Mouse (Mus musculus) mesoderm, embryonic 11.5 days (tissue): Measurements from ENCODE around the gene Pnpla7.

Experiments used
- DNase-seq: peaks from one replicate; pipeline ENCODE4 v3.0.0-alpha.2; 2012; ENCODE audit warnings: low read depth, low spot score

Pnpla7 gene

DNA sequence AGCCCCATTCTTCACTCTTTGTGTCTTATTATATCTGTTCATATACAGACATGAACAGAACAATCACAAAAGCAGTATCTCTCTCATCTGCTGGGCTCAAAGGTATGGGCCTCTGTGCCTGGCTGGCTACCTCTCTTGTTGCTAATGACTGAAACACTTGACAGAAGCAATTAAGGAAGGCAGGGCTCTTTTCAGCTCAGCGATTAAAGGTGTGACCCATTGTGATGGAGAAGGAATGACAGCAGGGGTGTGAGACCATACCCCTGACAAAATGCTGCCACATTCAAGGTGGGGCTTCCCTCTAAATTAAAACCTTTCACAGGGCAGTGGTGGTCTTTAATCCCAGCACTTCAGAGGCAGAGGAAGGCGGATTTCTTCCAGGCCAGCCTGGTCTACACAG is 11.9 kb downstream of the Pnpla7 start:
- no peak for DNase-seq

DNA sequence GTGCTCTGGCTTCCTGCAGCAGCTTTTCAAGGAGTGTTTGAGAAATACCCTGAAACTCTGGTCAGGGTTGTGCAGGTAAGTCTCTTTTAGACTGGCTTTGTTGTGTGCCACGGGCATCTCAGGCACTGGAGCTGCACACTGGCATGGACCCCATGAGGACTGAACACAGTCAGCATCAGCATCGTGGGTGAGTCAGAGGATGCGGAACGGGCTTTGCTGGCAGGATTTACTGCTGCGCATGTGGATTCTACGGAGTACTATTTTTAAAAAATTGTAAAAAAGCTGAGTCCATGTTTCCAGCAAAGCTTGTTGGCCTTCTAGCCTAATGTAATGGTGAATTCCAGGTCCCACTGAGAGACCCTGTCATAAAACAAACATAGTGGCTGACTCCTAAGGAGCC is 19.5 kb downstream of the Pnpla7 start:
- no peak for DNase-seq

DNA sequence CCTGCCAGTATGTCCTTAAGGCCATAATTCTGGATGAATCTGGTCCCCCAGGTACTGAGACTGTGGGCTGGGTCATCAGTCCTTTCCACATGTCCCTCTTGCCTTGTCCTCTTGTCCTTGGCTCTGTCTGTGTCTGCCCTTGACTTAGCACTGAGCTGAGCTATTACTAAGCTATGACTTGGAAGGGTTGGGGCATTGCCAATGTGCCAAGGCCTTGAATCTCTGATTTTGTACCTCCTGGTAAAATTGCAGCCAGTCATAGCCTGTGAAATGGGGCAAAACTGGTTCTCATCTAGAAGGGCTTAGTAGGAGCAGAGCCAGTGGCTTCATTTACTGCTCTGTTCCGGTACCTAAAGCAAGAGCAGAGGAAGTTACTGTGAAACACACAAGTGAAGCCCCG is 20.6 kb downstream of the Pnpla7 start:
- DNase-seq, result no peak

DNA sequence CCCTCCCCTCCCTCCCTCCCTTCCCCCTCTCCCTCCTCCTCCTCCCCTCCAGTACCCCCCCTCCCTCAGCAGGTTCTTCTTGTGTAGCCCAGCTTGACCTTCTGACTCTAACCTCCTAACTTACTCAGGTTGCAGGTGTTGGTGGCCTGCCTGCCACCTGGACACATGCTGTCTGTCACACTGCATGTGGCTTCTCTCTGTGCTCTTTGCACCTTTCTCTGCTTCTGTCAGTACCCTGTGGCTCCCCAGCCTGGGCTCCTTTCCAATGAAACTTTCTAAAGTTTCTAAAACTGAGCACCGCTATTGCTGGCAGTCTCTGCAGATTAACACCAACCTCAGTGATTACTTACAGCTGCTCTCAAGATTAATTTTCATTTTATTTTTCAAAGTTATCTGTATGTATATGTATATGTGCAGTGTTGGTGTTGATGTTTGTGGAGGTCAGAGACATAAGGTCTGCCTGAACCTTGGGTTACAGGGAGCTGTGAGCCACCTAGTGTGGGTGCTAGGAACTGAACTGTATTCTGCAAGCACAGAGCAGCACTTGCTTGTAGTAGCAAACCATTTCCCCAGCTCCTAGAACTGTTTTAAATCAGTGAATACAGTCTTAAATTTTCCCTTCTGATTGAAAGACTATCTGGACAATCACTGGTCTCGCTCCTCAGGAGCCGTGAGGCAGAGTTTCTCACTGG is 24.9 kb downstream of the Pnpla7 start:
- DNase-seq, result peak; percentile 30

DNA sequence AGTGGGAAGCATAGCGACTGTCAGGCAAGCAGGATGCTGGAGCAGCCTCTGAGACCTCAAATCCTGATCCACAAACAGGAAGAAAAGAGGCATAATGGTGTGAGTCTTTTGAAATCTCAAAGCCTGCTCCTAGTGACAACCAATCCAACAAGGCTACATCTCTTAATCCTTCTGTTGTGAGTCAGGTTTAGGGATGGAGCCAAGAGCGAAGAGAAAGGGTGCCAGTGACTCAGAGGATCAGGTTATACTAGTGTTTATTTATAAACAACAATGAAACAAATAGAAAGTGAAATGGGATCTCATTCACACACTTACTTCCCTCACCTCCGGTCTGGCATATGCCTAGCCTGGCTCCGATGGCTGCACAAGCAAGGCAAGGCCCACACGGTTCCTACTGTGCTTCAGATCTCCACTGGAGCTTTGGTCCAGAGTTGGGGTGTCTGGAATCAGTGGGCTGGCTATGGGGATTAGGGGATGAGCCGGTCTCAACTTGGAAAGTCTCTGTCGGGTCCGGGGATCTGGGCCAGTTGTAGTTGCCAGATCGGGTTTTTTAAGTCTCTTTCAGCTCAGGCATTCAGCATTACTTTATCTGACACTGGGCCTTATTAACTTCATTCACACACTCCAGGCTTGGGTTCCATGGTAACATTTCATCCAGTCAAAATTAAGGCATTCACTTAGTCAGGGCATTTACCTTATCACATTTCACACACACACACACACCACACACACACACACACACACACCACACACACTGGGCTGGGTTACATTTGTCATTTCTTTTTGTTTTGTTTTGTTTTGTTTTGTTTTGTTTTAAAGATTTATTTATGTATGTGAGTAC is 28.3 kb downstream of the Pnpla7 start:
- DNase-seq, result no peak

DNA sequence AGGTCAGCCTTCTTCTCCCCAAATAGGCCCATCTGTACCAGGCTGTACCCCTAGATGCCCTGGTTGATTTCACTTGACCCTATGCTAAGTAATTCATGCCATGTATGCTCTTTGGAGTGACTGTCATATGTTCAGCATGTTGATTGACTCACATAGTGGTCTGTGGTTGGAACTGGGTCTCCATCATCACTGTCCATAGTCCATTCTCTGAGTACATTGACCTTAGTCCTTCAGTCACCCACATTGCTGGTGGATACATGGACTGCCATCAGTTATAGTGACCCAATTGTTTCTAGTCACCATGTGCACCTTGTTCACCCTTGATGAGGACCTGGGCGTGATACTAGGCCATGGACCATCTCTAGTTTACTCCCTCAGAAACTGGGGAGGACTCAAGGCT is 30.9 kb downstream of the Pnpla7 start:
- DNase-seq, result no peak

DNA sequence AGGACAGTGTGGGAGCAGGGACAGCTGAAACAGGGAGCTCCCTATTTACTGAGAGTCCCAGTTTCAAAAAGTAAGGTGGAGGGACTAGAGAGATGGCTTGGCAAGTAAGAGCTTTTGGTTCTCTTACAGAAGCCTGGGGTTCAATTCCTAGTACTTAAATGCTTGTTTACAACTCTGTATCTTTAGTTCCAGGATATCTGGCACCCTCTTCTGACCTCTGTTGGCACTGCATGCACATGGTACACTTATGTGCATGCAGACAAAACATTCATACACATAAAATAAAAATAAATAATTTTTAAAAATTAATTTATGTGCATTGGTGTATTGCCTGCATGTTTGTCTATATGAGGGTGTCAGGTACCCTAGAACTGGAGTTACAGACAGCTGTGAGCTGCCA is 32.4 kb downstream of the Pnpla7 start:
- DNase-seq, result no peak

DNA sequence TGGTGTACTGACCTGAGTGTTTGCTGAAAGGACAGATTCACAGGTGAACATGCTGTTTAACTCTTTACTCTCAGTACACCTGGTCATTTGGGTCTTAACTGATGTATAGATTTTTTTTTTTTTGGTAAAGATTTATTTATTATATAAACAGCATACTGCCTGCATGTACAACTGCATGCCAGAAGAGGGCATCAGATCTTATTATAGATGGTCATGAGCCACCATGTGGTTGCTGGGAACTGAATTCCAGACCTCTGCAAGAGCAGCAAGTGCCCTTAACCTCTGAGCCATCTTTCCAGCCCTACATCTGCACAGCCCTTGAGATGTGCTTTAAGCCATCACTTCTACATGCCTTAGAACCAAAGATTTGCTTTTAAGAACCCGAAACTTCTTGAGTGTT is 46.8 kb downstream of the Pnpla7 start:
- no peak for DNase-seq

DNA sequence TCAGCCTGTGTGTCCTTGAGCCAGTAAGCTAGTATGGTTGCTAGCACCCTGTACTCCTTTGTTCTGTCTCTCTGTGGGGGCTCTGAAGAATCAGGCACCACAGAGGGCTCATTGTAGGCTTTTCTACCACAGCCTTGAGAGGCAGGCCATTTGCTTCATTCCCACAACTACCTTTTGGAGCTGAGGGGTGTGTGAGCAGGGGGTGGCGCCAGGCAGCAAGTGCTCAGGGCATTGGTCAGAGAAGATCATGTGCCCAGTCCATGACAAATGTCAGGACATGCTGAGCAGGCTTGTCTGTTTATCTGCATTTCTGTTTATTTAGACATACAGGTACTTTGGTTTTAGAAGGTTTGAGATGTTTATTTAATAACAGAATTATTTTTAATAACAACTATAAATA is 49.3 kb downstream of the Pnpla7 start:
- DNase-seq, result peak; percentile 11

DNA sequence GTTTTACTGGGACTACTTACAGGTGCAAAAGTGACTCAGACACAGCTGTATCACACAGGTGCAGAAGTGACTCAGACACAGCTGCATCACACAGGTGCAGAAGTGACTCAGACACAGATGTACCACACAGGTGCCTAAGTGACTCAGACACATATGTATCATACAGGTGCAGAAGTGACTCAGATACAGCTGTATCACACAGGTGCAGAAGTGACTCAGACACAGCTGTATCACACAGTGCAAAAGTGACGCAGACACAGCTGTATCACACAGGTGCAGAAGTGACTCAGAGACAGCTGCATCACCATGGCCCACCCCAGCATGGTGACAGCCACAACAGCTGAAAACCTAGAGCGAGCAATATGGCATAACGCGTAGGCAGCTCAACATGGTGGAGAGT is 59.2 kb downstream of the Pnpla7 start:
- no peak for DNase-seq

DNA sequence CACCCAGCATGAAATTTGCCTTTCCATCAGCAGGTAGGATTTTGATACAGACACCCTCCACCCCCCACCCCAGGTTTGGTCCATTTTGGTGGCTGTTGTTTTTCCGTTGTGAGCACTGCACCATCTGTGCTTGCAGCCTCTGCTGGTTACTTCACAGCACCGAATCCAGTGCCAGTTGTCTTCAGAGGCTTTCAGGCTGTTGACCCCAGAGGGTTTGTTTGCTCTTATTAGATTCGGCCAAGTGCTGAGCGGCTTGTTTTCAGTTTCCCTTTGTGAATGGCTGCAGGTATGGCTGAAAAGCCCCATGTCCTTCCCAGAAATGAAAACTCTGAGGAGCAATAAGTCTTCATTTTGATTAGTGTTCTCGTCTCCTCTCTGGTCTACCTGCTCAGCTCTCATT is 64.3 kb downstream of the Pnpla7 start:
- DNase-seq, result no peak

DNA sequence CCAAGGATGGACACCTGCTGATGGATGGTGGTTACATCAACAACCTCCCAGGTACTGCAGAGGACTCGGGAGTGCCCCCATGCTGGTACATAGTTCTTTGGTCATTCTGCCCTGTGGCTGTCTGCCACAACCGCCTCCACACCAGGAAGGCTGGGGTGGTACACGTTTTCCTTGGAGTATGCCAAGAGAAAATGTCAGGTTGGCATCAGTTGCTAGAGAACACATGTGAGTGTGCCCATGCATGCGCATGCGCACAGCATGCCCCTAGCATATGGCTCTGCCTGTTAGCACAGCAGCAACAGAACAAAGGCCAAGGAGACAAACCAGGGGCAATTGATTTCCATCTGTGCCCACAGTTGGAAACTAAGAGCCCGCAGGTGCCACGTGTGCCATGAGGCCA is 75.1 kb downstream of the Pnpla7 start:
- no peak for DNase-seq

DNA sequence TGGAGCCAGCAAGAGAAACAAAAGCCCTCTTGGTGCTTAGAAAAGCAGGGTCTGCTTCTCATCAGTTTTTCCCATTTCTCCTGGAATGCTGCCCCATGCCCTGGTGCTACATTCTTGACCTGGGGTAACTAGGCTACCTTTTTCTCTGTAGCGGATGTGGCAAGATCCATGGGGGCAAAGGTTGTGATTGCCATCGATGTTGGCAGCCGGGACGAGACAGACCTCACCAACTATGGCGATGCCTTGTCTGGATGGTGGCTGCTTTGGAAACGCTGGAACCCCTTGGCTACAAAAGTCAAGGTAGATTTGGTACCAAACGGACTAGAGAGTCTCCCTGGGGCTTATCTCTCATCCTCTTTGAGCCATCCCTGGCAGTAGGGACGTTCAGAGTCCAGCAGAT is 75.6 kb downstream of the Pnpla7 start:
- DNase-seq, result no peak

DNA sequence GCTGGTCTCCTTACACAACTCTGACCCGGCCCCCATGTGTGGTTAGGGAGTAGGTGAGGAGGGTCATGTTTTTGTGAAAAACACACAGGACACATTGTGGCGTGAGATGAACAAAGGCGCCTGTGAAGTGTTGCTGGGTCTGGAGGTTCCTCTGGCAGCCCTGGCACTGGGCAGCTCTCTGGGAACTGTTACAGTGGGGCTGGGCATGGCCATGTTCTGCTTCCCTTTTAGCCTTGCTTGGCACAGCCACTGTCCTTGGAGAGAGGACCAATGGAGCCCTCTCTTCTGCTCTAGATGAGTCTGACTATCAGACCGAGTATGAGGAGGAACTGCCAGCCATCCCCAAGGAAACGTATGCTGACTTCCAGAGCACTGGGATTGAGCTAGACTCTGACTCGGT is 77.3 kb downstream of the Pnpla7 start:
- DNase-seq, result no peak

DNA sequence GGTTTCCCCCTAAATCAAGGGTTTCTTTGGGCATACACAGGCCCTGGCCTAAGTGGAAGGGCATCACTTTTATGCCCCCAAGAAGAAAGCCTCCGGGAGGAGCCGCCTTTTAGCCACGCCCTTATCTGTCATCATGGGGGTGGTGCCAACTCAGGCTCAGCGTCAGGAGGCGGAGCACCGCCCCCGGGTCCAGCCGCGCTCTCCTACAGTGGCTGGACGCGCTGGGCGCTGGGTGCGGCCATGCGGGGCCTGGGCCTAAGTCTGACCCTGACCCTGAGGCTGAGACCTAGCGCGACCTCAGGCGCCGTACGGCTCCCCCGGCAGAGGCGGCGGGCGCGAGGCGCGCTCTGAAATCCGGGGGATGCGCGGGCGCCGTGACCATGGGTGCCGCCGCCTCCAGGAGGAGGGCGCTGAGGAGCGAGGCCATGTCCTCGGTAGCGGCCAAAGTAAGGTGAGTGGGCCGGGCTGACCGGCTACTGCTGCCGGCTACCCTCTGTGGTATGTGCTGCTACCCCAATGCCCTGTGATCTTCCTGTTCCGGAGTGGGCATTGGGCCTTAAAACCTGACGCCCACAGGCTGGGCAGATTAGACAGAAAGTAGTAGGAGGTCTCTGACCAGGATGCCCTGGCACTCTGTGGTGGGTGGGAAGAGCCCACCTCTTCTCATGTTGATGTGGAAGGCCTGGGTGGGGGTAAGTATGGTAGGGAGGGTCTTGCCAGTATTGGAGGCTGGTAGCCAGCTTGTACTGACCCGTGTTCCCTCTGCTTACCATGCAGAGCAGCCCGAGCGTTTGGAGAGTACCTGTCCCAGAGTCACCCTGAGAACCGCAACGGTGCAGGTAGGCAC is 78.6 kb downstream of the Pnpla7 start, which contains the start of gene Nsmf:
Gene Nsmf, plus strand, starts transcription at position 135 of the 847 bp plus-strand sequence.
- DNase-seq, result peak; percentile 86

DNA sequence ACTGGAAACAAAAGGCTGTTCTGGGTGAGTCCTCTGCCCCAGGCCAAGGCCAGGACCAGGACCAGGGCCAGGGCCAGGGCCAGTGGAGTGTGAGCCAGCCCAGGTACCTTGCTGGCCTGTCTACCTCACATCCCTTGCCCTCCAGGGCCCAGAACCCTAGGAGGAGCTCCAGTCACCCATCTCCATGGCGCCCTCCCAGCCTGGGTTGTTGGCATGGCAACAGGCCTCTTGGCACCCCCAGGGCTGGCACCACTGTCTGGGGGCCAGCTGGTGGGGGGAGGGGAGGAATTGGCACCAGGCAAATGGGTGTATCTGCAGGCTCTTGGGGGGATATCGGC is 79.2 kb downstream of the Pnpla7 start:
- DNase-seq, result no peak

DNA sequence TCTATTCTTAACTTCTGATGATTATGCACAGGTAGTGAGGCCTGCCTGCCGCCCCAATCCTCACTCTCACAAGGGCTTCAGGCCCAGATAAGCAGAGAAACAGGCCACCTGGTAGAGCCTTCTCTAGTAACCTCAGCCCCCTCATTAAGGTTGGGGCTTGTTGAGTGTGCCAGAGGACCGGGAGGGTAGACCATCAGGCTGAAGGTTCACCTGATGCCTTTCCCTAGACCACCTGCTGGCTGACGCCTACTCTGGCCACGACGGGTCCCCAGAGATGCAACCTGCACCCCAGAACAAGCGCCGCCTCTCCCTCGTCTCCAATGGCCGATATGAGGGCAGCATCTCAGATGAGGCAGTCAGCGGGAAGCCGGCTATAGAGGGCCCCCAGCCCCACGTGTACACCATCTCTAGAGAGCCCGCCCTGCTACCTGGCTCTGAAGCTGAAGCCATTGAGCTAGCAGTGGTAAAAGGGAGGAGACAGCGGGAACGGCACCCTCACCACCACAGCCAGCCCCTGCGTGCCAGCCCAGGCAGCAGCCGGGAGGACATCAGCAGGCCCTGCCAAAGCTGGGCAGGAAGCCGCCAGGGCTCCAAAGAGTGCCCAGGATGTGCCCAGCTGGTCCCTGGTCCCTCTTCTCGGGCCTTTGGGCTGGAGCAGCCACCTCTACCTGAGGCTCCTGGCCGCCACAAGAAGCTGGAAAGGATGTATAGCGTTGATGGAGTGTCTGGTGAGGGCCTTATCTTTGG is 79.7 kb downstream of the Pnpla7 start:
- DNase-seq, result no peak

DNA sequence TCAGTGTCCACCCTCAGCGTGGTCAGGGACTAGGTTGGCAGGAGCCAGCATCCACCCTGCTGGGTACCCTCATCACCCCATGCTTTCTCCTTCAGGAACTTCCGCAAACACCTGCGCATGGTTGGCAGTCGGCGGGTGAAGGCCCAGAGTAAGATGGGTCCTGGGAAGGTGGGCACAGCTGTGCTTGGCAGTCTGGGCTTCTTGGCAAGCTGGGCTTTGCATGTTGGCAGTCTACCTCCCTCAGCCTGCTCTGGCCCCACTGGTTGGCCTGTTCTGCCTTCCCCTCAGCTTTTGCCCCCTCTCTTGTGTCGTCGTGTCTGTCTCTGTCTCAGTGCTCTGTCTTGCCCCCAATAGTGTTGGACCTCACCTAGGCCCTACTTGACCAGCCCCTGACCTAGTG is 83.1 kb downstream of the Pnpla7 start:
- DNase-seq, result no peak

DNA sequence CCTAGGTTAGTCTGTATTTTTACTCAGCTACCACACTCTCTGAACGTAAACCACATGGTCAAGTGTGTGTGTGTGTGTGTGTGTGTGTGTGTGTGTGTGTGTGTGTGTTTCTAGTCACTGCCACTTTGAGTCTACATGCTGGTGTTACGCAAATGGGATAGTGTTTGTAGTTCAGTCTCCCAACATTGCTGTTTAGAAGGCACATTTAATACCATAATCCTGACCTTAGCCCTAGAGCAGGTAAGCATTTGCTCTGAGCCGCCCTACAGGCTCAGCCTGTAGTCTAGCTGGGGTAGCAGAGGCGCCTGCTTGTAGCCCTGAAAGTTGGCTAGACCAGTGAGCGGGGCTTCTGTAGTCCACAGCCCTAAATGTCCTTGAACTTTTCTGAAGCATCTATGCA is 87.7 kb downstream of the Pnpla7 start:
- DNase-seq, result no peak

DNA sequence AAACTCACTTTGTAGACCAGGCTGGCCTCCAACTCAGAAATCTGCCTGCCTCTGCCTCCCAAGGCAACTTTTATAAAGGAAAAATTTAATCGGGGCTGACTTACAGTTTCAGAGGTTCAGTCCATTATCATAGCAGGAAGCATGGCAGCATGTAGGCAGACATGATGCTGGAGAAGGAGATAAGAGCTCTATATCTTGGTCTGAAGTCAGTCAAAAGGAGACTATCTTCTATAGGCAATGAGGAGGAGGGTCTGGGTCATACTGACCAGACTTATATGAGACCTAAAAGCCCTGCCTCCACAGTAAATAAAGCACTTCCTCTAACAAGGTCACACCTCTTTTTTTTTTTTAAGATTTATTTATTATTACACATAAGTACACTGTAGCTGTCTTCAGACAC is 88.5 kb downstream of the Pnpla7 start:
- no peak for DNase-seq

DNA sequence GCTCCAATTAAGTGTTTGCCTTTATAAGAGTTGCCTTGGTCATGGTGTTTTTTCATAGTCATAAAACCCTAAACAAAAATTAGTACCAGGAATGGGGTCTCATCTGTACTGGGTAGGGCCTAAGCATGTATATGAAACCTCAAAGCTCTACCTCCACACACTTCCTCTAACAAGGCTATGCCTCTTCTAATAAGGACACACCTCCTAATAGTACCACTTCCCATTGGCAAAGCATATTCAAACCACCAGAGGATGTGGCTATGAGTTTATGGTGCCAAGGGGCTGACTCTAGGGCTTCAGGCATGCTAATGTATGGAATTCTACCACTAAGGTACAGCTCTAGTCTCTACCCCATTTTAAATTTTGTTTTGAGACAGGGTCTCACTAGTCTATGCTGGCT is 89.7 kb downstream of the Pnpla7 start:
- no peak for DNase-seq

DNA sequence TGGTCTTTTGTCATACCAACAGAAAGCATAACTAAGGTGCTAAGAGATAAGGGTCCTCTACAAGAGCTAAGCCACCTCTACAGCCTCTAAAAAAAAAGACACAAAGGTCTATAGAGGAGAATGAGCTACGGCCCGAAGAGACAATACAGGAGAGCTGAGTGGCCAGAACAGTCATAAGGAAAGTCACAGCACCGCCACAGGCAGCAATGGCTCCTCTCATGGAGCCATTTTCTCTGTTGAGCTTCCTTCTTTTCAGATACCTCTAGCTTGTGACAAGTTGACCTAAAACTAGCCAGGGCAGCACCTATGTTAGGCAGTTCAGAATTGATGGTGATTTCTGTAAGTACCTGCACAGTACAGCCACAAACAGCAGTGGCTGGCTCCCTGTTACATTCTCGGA is 90.7 kb downstream of the Pnpla7 start:
- no peak for DNase-seq
